Mouse (Mus musculus) T-helper 2 cell (primary cell): ENCODE data around the gene Tubb2b.

Experiments
- in situ Hi-C: fragments of 300-600 bp; cut with MboI, MseI; formaldehyde crosslinking; loops from one replicate; pipeline ENCODE4 v1.15.1; 2025; ENCODE audit warnings: high pct_unique_total_duplicates

Gene Tubb2b

GRCm38 (mm10) chr13:34130226-34130731 is at the start of gene Tubb2b:
TSS of gene Tubb2b (minus strand) at chr13:34130466.
- in situ Hi-C loops, result loop anchor here (5.0 kb wide), 1 partner anchor 53 kb away; the partner anchor contains the start of gene Tubb2a

GRCm38 (mm10) chr13:34174025-34174424 is 43.8 kb upstream of the Tubb2b start:
- in situ Hi-C loops, result no loop called here

GRCm38 (mm10) chr13:34163304-34163975 is 33.2 kb upstream of the Tubb2b start:
- in situ Hi-C loops, result no loop called here

GRCm38 (mm10) chr13:34162491-34163303 is 32.4 kb upstream of the Tubb2b start, which contains the start of gene Psmg4:
TSS of gene Psmg4 (plus strand) at chr13:34162964.
- in situ Hi-C loops, result no loop called here

GRCm38 (mm10) chr13:34159926-34160325 is 29.7 kb upstream of the Tubb2b start:
- in situ Hi-C loops, result loop anchor here (10.0 kb wide), 3 partner anchors 115 to 1155 kb away; partner anchors contain the start of gene Serpinb9

- in situ Hi-C loops, result loop anchor here (10.0 kb wide), 3 partner anchors 113 to 1153 kb away; partner anchors contain the start of gene Serpinb9
Measured at GRCm38 (mm10) chr13:34157596-34158157, 27.4 kb upstream of the Tubb2b start.

- in situ Hi-C loops, result loop anchor here (10.0 kb wide), 3 partner anchors 112 to 1152 kb away; partner anchors contain the start of gene Serpinb9
Measured at GRCm38 (mm10) chr13:34156840-34157185, 26.5 kb upstream of the Tubb2b start.

GRCm38 (mm10) chr13:34156133-34156839 is 26.0 kb upstream of the Tubb2b start:
- in situ Hi-C loops, result loop anchor here (10.0 kb wide), 3 partner anchors 111 to 1151 kb away; partner anchors contain the start of gene Serpinb9

GRCm38 (mm10) chr13:34154931-34155272 is 24.6 kb upstream of the Tubb2b start:
- in situ Hi-C loops, result loop anchor here (10.0 kb wide), 3 partner anchors 110 to 1150 kb away; partner anchors contain the start of gene Serpinb9

- in situ Hi-C loops, result loop anchor here (10.0 kb wide), 3 partner anchors 110 to 1150 kb away; partner anchors contain the start of gene Serpinb9
Measured at GRCm38 (mm10) chr13:34154217-34154930, 24.1 kb upstream of the Tubb2b start.

- in situ Hi-C loops, result loop anchor here (10.0 kb wide), 3 partner anchors 109 to 1149 kb away; partner anchors contain the start of gene Serpinb9
Measured at GRCm38 (mm10) chr13:34153254-34154011, 23.2 kb upstream of the Tubb2b start.

- in situ Hi-C loops, result loop anchor here (10.0 kb wide), 3 partner anchors 108 to 1148 kb away; partner anchors contain the start of gene Serpinb9
Measured at GRCm38 (mm10) chr13:34152695-34153094, 22.4 kb upstream of the Tubb2b start.

- in situ Hi-C loops, result loop anchor here (10.0 kb wide), 3 partner anchors 107 to 1147 kb away; partner anchors contain the start of gene Serpinb9
Measured at GRCm38 (mm10) chr13:34151425-34151824, 21.2 kb upstream of the Tubb2b start.

- in situ Hi-C loops, result loop anchor here (10.0 kb wide), 3 partner anchors 106 to 1146 kb away; partner anchors contain the start of gene Serpinb9
Measured at GRCm38 (mm10) chr13:34150271-34151027, 20.2 kb upstream of the Tubb2b start.

GRCm38 (mm10) chr13:34149463-34150176 is 19.4 kb upstream of the Tubb2b start:
- in situ Hi-C loops, result loop anchor here (10.0 kb wide), 3 partner anchors 105 to 1145 kb away; partner anchors contain the start of gene Serpinb9

GRCm38 (mm10) chr13:34148767-34149392 is 18.6 kb upstream of the Tubb2b start:
- in situ Hi-C loops, result no loop called here

- in situ Hi-C loops, result no loop called here
Measured at GRCm38 (mm10) chr13:34148181-34148580, 17.9 kb upstream of the Tubb2b start.
